Mouse (Mus musculus): ENCODE measurements around the gene Adig. TPM values are rescaled to one million over a fixed set of nuclear protein-coding genes. Genes with fewer than 3 reads are reported as not detected.
A peak's percentile ranks its signal among the peaks of the same experiment; 100 is the strongest.

Gene Adig
- polyA plus RNA-seq (2014; fragmentation: Nextera tagmentation; extraction: Ambion mirVana): 0.55 and 1.3 TPM in 2 replicates

- H3K4me1 ChIP-seq (ENCODE audit: control insufficient read depth, insufficient read depth, low read length): no peaks in the 10 kb centered on the region
- H3K36me3 ChIP-seq (ENCODE audit: control insufficient read depth, insufficient read depth, low read length): peaks cover 25% of the 10 kb centered on the region
- no peak within 1 kb of the TSS for H3K4me2 ChIP-seq (ENCODE audit: low read depth, low read length)
- DNase-seq (ENCODE audit: low spot score) (peak; percentile 17), ATAC-seq (ENCODE audit: low read depth) (no peak)
- H3K9me3 ChIP-seq (ENCODE audit: control insufficient read depth, low read length): no peaks in the 10 kb centered on the region
- H3K9ac ChIP-seq (ENCODE audit: low read depth, low read length): no peak within 1 kb of the TSS
- H3K27me3 ChIP-seq (replicated peaks; ENCODE audit: control insufficient read depth, insufficient read depth, low read length): no peaks in the 10 kb centered on the region
- 62% methylated on average over 11 of the region's 11 CpGs for WGBS
- no peak within 1 kb of the TSS; the same call in 1 of the 2 replicates for H3K27ac ChIP-seq (replicated peaks; ENCODE audit: low read depth, low read length)
- no peak within 1 kb of the TSS for H3K4me3 ChIP-seq (ENCODE audit: low read depth, low read length)
These were observed at the start of gene Adig for GRCm38 (mm10) chr2:158501836-158502812. Adig (plus strand) TSS chr2:158502612.

GRCm38 (mm10) chr2:158456451-158456850 lies 46.0 kb upstream of the Adig start:
- Histone ChIP-seq H3K4me2 (ENCODE audit: low read depth, low read length) (no peak overlapping the region), H3K4me3 (ENCODE audit: low read depth, low read length) (no peak overlapping the region), H3K9ac (ENCODE audit: low read depth, low read length) (no peak overlapping the region), H3K4me1 (ENCODE audit: control insufficient read depth, insufficient read depth, low read length) (no peaks in the 10 kb centered on the region), H3K27me3 (replicated peaks; ENCODE audit: control insufficient read depth, insufficient read depth, low read length) (no peaks in the 10 kb centered on the region), H3K9me3 (ENCODE audit: control insufficient read depth, low read length) (no peaks in the 10 kb centered on the region), H3K36me3 (ENCODE audit: control insufficient read depth, insufficient read depth, low read length) (peaks cover 82% of the 10 kb centered on the region), H3K27ac (replicated peaks; ENCODE audit: low read depth, low read length) (no peak overlapping the region)
- WGBS: 94% methylated on average over 4 of the region's 4 CpGs
- no peak for DNase-seq (ENCODE audit: low spot score)
- no peak for ATAC-seq (ENCODE audit: low read depth)

DNA sequence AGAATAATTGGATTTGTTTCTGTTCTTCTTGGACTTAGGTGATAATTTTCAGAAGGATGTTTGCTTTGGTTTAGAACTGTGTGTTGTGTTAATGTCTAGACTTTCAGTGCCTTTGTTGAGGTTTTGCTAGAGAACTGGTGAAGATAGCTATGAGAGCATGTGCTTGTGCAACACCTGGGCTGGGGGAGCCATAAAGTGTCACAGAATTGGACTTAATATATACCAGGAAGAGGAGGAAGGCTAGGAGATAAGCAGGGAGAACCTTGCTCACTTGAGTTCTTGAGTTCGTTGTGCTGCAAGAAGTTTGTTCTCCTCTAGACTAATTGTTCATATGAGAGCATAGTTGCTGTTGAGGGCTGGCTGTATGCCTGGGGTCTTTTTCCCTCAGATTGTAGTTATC lies 44.8 kb upstream of the Adig start:
- H3K36me3 ChIP-seq (ENCODE audit: control insufficient read depth, insufficient read depth, low read length): peaks cover 83% of the 10 kb centered on the region
- H3K4me1 ChIP-seq (ENCODE audit: control insufficient read depth, insufficient read depth, low read length): no peaks in the 10 kb centered on the region
- 94% methylated on average over 1 of the region's 1 CpGs for WGBS
- no peak overlapping the region for H3K4me2 ChIP-seq (ENCODE audit: low read depth, low read length)
- H3K9me3 ChIP-seq (ENCODE audit: control insufficient read depth, low read length): no peaks in the 10 kb centered on the region
- H3K9ac ChIP-seq (ENCODE audit: low read depth, low read length): no peak overlapping the region
- H3K4me3 ChIP-seq (ENCODE audit: low read depth, low read length): no peak overlapping the region
- no peaks in the 10 kb centered on the region for H3K27me3 ChIP-seq (replicated peaks; ENCODE audit: control insufficient read depth, insufficient read depth, low read length)
- ATAC-seq (ENCODE audit: low read depth): no peak
- no peak overlapping the region for H3K27ac ChIP-seq (replicated peaks; ENCODE audit: low read depth, low read length)
- DNase-seq (ENCODE audit: low spot score): no peak

DNA sequence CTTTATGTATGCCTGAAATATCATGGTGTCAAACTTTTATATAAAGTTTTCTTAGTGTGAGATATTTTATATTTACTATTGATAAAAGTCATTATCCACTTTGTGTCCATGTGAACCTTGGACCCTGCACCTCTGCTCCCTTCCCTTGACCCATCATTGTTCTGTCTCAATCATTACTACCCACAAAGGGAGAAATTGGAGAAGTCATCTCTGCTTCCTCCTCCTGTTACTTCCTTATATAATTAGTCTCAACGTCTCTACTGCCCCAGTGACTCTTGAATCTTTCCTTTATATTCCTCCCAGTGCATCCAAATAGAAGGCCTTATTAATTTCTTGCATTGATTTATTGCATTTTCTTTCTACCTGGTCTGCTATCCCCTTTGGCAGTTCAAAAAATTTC lies 40.0 kb upstream of the Adig start:
- Histone ChIP-seq H3K9ac (ENCODE audit: low read depth, low read length) (no peak overlapping the region), H3K27me3 (replicated peaks; ENCODE audit: control insufficient read depth, insufficient read depth, low read length) (no peaks in the 10 kb centered on the region), H3K27ac (replicated peaks; ENCODE audit: low read depth, low read length) (no peak overlapping the region), H3K36me3 (ENCODE audit: control insufficient read depth, insufficient read depth, low read length) (peaks cover 80% of the 10 kb centered on the region), H3K4me3 (ENCODE audit: low read depth, low read length) (no peak overlapping the region), H3K9me3 (ENCODE audit: control insufficient read depth, low read length) (no peaks in the 10 kb centered on the region), H3K4me2 (ENCODE audit: low read depth, low read length) (no peak overlapping the region), H3K4me1 (ENCODE audit: control insufficient read depth, insufficient read depth, low read length) (no peaks in the 10 kb centered on the region)
- ATAC-seq (ENCODE audit: low read depth) (no peak), DNase-seq (ENCODE audit: low spot score) (no peak)
- 49% methylated on average over 1 of the region's 1 CpGs for WGBS

DNA sequence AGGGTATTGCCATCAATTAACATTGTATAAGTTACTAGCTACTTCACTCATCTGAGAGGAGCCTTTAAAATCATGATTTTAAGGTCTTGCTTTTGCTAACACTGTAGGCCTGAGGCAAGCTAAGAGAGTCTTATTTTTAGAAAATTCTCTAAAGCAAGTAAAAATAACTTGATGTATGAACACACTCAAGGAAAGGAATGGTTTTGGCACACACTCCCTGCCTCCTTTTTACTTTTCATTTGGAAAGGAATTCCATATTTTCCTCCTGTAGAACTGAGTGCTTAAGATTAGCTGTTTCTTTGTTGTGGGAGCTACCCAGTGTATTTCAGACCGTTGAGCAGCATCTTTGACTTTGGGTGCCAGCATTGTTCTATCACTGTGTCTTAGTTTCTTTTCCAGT lies 28.3 kb upstream of the Adig start:
- Histone ChIP-seq H3K4me3 (ENCODE audit: low read depth, low read length) (no peak overlapping the region), H3K4me2 (ENCODE audit: low read depth, low read length) (no peak overlapping the region), H3K27me3 (replicated peaks; ENCODE audit: control insufficient read depth, insufficient read depth, low read length) (no peaks in the 10 kb centered on the region), H3K36me3 (ENCODE audit: control insufficient read depth, insufficient read depth, low read length) (peaks cover 65% of the 10 kb centered on the region), H3K9ac (ENCODE audit: low read depth, low read length) (no peak overlapping the region), H3K4me1 (ENCODE audit: control insufficient read depth, insufficient read depth, low read length) (no peaks in the 10 kb centered on the region), H3K27ac (replicated peaks; ENCODE audit: low read depth, low read length) (no peak overlapping the region), H3K9me3 (ENCODE audit: control insufficient read depth, low read length) (no peaks in the 10 kb centered on the region)
- 88% methylated on average over 1 of the region's 1 CpGs for WGBS
- ATAC-seq (ENCODE audit: low read depth): no peak
- DNase-seq (ENCODE audit: low spot score): no peak

- DNase-seq (ENCODE audit: low spot score): no peak
- Histone ChIP-seq H3K27ac (replicated peaks; ENCODE audit: low read depth, low read length) (no peak overlapping the region), H3K4me3 (ENCODE audit: low read depth, low read length) (no peak overlapping the region), H3K9me3 (ENCODE audit: control insufficient read depth, low read length) (no peaks in the 10 kb centered on the region), H3K36me3 (ENCODE audit: control insufficient read depth, insufficient read depth, low read length) (peaks cover 76% of the 10 kb centered on the region), H3K4me2 (ENCODE audit: low read depth, low read length) (no peak overlapping the region), H3K4me1 (ENCODE audit: control insufficient read depth, insufficient read depth, low read length) (no peaks in the 10 kb centered on the region), H3K27me3 (replicated peaks; ENCODE audit: control insufficient read depth, insufficient read depth, low read length) (no peaks in the 10 kb centered on the region), H3K9ac (ENCODE audit: low read depth, low read length) (no peak overlapping the region)
- 88% methylated on average over 3 of the region's 3 CpGs for WGBS
- no peak for ATAC-seq (ENCODE audit: low read depth)
These were observed 24.8 kb upstream of the Adig start for GRCm38 (mm10) chr2:158477640-158478039.

GRCm38 (mm10) chr2:158498457-158498856 lies 4.0 kb upstream of the Adig start:
- H3K27me3 ChIP-seq (replicated peaks; ENCODE audit: control insufficient read depth, insufficient read depth, low read length): no peaks in the 10 kb centered on the region
- peaks cover 60% of the 10 kb centered on the region for H3K36me3 ChIP-seq (ENCODE audit: control insufficient read depth, insufficient read depth, low read length)
- no peaks in the 10 kb centered on the region for H3K9me3 ChIP-seq (ENCODE audit: control insufficient read depth, low read length)
- no peak overlapping the region for H3K9ac ChIP-seq (ENCODE audit: low read depth, low read length)
- WGBS: 87% methylated on average over 5 of the region's 5 CpGs
- H3K4me1 ChIP-seq (ENCODE audit: control insufficient read depth, insufficient read depth, low read length): no peaks in the 10 kb centered on the region
- no peak overlapping the region for H3K27ac ChIP-seq (replicated peaks; ENCODE audit: low read depth, low read length)
- no peak overlapping the region for H3K4me3 ChIP-seq (ENCODE audit: low read depth, low read length)
- H3K4me2 ChIP-seq (ENCODE audit: low read depth, low read length): no peak overlapping the region
- no peak for ATAC-seq (ENCODE audit: low read depth)
- no peak for DNase-seq (ENCODE audit: low spot score)

DNA sequence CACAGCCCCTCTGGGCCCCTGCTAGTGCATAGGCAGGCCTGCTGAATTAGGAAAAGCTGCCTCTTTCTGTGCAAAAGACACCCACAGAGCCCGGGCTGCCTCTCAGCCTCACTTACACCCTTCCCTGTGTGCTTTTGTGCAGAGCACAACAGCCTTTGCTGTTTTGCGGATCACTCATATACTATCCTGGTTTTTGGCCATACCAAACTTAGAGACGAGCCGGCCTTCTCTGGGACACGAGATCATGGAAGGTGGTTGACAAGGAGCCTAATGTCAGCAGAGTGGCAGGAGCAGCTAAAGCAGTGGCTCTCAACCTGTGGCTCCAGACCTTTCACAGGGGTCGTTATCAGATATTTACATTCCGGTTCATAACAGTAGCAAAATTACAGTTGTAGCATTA lies 814 bp downstream of the Adig start:
- Histone ChIP-seq H3K27me3 (replicated peaks; ENCODE audit: control insufficient read depth, insufficient read depth, low read length) (no peaks in the 10 kb centered on the region), H3K9ac (ENCODE audit: low read depth, low read length) (no peak overlapping the region), H3K36me3 (ENCODE audit: control insufficient read depth, insufficient read depth, low read length) (peaks cover 16% of the 10 kb centered on the region; the same call in 1 of the 2 replicates), H3K4me3 (ENCODE audit: low read depth, low read length) (no peak overlapping the region), H3K9me3 (ENCODE audit: control insufficient read depth, low read length) (no peaks in the 10 kb centered on the region), H3K4me2 (ENCODE audit: low read depth, low read length) (no peak overlapping the region), H3K27ac (replicated peaks; ENCODE audit: low read depth, low read length) (no peak overlapping the region), H3K4me1 (ENCODE audit: control insufficient read depth, insufficient read depth, low read length) (no peaks in the 10 kb centered on the region)
- 83% methylated on average over 7 of the region's 7 CpGs for WGBS
- no peak for DNase-seq (ENCODE audit: low spot score)
- ATAC-seq (ENCODE audit: low read depth): no peak

- Histone ChIP-seq H3K4me3 (ENCODE audit: low read depth, low read length) (no peak overlapping the region), H3K36me3 (ENCODE audit: control insufficient read depth, insufficient read depth, low read length) (peaks cover 16% of the 10 kb centered on the region; the same call in 1 of the 2 replicates), H3K9me3 (ENCODE audit: control insufficient read depth, low read length) (no peaks in the 10 kb centered on the region), H3K9ac (ENCODE audit: low read depth, low read length) (no peak overlapping the region), H3K27me3 (replicated peaks; ENCODE audit: control insufficient read depth, insufficient read depth, low read length) (no peaks in the 10 kb centered on the region), H3K27ac (replicated peaks; ENCODE audit: low read depth, low read length) (no peak overlapping the region), H3K4me1 (ENCODE audit: control insufficient read depth, insufficient read depth, low read length) (no peaks in the 10 kb centered on the region), H3K4me2 (ENCODE audit: low read depth, low read length) (no peak overlapping the region)
- ATAC-seq (ENCODE audit: low read depth) (peak; percentile 30; the same call in 1 of the 2 replicates), DNase-seq (ENCODE audit: low spot score) (peak; percentile 51)
- 55% methylated on average over 4 of the region's 4 CpGs for WGBS
These were observed 1.3 kb downstream of the Adig start for GRCm38 (mm10) chr2:158503671-158504070.

Data from embryonic facial prominence, embryonic 14.5 days (tissue).